Mouse (Mus musculus) layer of hippocampus, adult 11-12 months (tissue): ENCODE measurements around the gene 1810055G02Rik.

Experiments used
- DNase-seq: peaks from one replicate; pipeline ENCODE4 v3.0.0; 2022; ENCODE audit warnings: low spot score

Gene 1810055G02Rik

DNA sequence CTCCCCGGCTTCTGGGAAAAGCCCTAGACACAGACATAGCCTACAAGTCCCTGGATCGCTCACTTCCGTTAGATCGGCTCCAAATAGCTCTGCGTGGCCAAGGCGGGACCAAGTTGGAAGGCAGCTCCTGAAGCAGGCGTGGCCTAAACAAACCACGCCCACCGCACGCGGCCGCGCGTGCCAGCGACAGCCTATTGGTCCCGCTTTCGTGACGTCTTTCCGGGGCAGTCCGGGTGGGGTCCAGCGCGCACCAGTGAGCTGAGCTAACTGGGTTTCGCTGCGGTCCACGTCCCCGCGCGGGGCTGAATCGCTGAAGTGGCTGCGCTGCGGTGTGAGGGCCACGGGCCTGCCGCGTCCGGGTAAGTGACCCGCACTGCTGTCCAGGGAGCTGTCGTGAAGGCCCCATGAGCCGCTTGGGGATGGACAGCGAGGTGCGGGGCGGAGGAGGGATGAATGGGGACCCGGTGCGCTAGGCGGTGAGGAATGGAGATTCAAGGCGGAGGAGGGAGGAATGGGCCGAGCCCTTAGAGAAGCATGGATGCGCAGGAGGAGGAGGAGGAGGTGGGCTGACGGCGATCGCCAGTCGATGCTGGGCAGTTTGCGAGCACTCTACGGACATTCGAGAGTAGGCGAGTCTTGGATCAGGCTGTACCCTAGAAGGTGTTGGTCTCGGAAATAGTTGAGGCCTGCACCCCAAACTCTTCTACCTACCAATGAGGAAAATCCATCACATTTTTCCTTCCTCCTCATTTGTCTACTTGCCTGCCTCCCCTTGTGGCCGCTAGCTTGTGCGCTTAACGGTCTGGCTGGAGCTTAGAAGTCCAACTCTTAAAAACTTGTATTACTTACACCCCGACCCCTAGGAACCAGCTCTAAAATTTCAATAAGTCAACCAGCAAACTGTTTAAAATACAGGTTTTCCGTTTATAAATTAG, at the start of gene 1810055G02Rik:
Gene 1810055G02Rik (plus strand): TSS at position 216 of the 935 bp plus-strand sequence.
- peak; percentile 99 for DNase-seq

DNA sequence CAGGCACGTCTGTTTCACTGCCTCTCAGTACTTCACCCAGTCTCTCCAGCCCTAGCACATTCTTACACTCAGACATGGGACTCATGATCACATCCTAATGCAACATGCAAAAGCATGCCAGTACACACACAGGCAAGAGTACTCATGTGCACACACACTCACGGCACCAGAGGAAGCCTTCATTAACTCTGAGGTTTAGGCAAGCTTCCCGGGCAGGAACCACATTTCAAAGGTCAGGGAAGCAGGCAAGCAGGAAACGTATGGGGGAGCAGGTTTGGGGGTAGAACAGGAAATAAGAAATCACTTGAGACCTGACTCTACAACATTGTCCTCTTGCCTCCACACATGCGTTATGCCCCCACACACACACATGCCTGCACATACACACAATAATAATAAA, 42.6 kb upstream of the 1810055G02Rik start:
- no peak for DNase-seq

DNA sequence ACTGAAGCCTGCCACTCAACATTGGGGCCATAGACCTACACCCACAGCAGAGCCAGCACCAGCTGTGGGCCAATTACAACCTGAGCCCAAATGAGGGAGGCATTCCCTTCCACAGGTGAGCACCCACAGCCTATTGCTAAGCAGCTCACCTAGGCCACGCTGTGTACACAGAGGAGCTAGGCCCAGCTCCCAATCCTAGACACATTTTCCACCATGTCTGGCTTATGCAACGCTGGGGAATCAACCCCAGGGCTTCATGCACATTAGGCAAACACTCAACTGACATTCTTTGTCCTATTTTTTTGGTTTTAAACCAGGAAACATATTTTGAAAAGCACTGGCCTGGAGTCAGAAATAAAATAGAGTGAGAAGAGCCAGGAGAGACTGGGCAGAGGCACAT, 41.5 kb upstream of the 1810055G02Rik start:
- DNase-seq = no peak

DNA sequence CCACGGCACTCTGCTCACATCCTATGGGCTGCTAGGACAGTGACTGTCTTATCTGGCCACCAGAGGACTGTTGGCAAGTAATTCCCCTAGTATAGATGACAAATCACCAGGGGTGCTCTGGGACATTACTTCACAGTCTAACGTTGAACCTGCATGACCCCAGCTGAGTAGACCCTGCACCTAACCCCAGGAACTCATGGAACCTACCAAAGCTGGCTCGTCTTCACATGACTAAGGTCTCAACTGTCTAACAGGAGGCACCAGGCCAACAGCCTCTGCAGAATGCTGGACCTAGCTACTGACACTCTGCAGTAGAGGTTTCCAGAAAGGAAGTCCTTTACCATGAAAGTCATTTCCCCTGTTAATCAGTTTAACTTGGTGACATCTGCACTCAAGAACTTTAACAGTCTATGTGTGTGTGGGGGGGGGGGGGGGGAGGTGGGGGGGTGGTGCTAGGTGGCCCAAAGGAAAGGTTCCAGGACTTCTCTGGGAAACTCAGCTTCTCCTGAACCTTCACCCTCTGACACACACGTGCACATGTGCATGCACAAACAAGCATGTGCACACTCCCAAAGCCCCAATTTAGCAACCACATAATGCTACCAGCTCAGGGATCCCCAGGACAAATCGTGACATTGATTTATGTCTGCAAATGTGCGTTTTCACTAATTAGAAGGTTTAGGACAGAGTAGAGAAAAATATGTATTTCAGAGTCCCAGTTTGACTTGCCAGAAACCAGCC, 40.8 kb upstream of the 1810055G02Rik start:
- DNase-seq = no peak

GRCm38 (mm10) chr19:3667979-3668378, 40.1 kb upstream of the 1810055G02Rik start:
- DNase-seq = no peak

DNA sequence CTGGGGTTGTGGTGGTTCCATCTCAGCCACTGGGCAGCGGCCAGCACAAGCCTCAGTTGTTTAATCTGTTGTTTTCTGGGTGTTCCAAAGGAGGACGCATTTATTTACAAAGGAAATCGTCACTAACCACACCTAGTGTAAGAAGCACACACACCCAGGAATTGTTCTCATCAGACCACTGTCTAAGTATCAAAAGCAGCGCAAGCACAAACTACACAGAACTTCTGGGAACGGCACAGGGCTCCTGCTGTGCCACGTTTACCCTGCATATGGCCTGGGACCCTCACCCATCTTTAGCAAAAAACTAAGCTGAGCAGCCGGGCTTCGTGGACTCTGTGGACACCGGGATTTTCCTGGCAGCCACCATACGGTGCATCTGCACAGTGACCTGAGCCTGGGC, 39.5 kb upstream of the 1810055G02Rik start:
- DNase-seq = no peak

- DNase-seq = no peak
These were observed 39.0 kb upstream of the 1810055G02Rik start for GRCm38 (mm10) chr19:3669100-3669499.

GRCm38 (mm10) chr19:3673149-3673548, 34.9 kb upstream of the 1810055G02Rik start:
- DNase-seq = no peak

DNA sequence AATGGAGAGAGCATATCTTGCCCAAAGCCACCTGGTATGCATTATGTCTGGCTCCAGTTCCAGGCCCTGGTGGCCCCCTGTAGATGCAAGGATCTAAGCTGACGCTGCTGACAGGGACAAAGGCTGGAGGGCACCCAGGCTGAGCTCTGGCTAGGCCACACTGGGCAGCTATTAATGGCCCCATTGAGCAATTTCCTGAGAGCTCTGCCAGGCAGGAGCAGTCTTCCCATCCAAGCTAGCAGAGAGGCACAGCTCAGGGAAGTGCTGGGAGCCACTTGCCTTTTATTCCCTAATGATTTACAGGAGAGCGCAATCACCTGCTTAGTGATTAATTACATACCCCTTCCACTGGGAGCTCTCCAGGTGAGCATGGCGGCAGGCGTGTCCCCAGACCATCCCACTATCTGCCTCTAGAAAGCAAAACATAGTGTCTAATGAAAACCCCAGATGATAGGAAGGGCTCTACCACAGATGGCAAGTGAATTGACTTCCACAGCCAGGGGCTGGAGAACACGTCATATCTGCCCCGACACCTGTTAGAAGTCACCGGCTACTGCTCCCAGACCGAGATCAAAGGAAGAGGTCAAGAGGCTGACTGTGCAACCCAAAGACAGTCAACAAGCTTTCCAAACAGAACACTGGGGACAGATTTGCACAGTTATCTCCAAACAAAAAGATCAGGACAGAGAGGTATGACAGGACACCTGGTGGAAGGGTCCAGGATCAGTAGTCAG, 33.8 kb upstream of the 1810055G02Rik start:
- DNase-seq = peak; percentile 25

DNA sequence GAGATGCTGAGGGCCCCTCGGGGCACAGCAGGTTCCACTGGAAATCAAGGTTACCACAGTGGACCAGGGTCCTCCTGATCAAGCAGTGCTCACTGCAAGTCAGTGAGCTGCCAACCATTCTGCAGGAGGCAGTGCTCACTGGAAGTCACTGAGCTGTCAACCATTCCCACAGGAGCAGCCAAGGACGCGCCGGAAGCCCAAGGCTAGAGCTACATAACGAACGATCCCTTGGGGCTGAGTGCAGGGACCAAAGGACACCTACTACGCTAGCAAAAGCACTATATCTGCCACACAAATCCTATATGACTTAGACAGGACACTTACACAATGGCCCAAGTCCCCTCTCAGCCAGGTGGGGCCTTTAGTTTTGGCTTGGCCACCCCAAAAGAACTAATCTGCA, 27.4 kb upstream of the 1810055G02Rik start:
- no peak for DNase-seq

DNA sequence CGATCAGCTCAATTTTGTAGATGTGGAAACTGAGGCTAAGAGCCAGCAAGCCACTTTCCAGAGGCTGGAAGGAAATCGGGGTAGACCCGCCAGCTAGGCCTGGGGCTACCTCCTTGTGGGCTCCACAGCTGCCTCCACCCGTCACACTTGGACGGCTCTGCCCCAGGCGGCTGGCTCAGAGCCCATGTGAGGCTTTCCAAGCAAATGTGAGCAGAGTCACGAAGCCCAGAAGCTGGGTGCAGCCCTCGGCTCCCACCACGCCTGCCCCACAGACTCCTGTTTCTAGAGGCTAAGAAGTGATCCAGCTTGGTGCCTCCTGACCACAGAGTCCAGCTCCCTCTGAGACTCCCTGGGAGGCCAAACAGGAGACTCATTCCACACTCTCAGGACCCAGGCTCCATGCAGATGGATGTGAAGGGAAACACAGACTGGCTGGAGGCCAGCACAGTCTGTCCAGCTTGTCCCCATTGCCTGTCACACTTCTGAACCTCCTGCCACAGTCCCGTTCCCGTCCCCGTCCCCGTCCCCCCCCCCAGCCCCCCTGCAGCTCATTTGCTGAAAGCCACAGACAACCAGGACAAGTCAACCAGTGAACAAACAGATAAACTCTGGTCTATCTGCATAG, 26.7 kb upstream of the 1810055G02Rik start:
- peak; percentile 53 for DNase-seq

DNA sequence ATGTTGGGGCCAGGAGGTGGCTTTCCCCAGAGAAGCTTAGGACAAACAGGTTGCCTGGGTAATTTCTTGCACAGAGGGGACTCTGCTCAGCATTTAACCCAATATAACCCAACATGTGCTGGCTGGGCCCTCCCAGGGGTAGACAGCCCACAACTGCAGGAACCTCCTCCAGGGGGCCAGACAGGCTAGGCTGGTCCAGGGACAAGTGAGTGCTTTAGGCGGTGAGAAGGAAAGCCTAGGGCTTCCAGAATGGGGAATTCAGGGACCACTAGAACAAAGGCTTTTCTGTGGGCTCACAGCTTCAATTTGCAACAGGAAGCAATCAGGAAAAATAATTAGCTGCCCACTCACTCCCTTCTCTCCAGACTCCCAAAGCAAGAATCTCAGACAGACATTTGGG, 23.7 kb upstream of the 1810055G02Rik start:
- no peak for DNase-seq

DNA sequence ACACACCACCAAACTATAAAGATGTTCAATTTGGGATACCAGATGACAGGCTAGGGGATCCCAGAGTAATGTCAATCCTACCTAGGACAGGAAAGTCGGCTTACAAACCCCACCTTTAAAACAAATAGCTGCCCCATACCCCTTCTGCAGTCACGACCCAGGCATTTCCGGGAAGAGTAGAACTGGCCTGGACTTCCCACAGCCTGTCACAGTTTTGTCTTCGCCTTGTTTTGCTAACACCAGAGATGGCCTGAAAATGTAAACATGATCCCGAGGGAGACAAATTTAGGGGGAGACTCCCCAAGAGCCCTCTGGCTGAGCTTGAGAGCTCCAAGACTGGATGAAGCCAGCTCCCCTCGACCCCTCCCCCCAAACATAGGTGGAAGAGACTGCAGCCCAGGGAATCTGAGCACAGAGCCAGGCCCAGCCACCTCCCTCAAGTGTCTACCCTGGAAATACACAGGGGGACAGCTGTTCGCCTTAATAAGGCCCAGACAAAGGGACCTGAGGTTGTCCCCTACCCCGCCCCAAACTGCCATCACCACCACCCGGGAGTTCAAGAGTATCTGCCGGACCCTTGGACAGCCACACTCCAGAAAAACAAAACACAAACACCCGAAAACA, 23.0 kb upstream of the 1810055G02Rik start:
- no peak for DNase-seq

DNA sequence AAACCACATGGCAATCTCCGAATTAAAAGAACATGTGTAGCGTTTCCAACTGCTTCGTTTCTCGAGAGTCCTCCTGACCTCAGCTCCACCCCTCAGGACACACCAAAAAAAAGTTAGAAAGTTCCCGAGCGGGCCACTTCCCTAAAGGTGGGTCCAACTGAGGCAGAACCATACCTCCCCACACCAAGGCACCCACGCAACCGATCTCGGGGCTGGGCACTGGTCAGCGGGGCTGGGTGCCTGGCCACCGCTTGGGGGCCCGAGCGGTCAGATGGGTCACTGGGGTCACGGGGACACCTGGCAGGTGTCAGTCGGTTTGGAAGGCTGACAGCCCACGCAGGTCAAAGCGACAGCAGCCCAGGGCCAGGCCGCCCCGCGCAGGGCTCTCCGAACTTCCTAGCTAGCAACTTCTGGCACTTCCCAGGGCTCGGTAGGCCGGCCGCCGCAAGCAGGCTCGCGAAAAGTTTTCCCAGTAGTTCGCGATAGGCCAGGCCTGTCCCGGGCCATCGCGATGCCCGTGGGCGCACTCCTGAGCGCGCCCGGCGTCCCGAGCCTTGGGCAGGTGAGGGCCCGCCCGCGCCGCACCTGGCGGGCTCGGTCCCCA, 22.4 kb upstream of the 1810055G02Rik start:
- no peak for DNase-seq

DNA sequence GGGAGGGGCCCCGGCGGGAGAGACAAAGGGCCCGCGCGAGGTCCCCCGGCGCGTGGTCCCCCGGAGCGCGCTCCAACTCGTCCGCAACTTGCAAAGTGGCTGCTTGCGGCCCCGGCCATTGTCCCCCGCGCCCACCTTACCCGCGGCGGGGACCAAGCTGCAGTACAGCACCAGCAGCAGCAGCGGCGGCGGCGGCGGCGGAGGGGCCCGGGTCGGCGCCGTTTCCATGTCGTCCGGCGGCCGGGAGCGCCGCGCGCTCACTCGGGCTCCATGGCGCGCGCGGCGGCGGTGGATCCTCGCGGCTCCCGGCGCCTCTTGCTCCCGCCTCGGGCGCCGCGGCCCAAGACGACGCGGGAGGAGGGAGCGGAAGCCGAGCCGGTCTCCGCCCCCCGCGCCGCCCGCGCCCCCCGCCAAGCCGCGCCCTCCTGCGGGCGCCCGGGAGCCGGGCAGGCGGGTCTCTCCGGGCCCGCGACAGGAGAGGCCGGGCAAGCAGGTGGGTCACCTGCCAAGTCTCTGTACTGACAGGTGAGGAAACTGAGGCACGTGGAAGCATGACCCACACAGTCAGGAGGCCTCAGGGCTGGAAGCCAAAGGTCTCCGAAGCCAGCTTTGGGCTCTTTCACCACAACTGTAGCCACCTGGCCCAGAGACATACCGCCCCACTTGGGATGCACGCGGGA, 21.7 kb upstream of the 1810055G02Rik start, which contains the start of gene Lrp5:
Gene Lrp5 (minus strand): TSS at position 350 of the 680 bp plus-strand sequence.
- no peak for DNase-seq

DNA sequence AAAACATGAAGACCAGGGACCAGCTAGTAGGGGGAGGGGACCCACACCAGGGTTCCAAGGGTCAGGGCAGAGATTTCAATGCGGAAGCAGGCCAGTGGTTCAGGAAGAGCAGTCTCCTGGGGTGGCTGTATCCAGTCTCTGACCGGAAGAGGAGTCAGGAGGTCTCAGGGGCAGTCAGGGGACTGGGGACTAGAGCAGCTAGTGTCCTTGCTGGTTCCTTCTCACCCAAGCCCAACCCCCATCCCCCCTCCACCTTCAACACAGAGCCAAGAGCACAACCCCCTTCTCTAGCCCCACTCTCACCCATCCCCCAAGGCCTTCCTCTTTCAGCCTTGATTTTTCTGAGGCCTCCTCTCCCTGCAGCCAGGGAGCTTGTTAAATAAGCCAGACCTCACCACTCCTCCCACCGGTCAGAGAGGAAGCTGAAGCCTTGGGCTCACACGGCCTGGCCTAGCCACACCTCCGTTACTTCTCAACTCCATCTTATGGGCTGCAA, 20.4 kb upstream of the 1810055G02Rik start:
- DNase-seq = peak; percentile 46

GRCm38 (mm10) chr19:3691337-3691736, 16.8 kb upstream of the 1810055G02Rik start:
- DNase-seq = no peak

- DNase-seq = no peak
These were observed 15.5 kb upstream of the 1810055G02Rik start for GRCm38 (mm10) chr19:3692414-3693145.

DNA sequence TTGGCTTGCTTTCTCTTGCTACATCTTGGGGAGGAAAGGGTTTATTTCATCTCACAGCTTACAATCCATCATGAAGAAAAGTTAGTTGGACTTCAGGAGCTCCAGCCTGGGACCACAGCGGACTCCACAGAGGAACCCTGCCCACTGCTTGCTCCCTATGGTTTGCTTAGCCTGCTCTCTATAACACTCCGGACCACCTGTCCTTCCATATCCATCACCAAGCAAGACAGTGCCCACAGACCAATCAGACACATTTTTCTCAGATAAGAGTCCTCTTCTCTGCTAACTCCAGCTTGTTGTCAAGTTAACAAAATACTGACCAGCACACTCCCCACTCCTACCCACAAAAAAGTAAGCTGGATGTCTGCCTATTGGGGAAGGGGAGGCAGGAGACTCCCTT, 13.6 kb upstream of the 1810055G02Rik start:
- DNase-seq = no peak
